Mouse (Mus musculus) C2C12 (cell line): ENCODE measurements around the gene Wdr86.
"Not testable (repeated sequence)": the region's sequence is repeated elsewhere in the genome, so short reads cannot be mapped to it uniquely, and the experiment has no call there.

Experiments used
- CEBPB ChIP-seq: IDR thresholded peaks from one replicate; pipeline ENCODE4 v1.6.1; 2011; ENCODE audit warnings: low read depth, mild to moderate bottlenecking, control low read depth, moderate library complexity
- CTCF ChIP-seq: IDR thresholded peaks from one replicate; pipeline ENCODE4 v1.5.1; 2011; ENCODE audit not compliant: control insufficient read depth, insufficient read depth, insufficient read length
- FOSL1 ChIP-seq: IDR thresholded peaks from one replicate; pipeline ENCODE4 v1.8.0; 2011; ENCODE audit warnings: mild to moderate bottlenecking, low read length; ENCODE audit not compliant: poor library complexity, insufficient read depth, severe bottlenecking
- MAX ChIP-seq: IDR thresholded peaks from one replicate; pipeline ENCODE4 v1.6.1; 2011; ENCODE audit warnings: mild to moderate bottlenecking, control low read depth
- USF1 ChIP-seq: IDR thresholded peaks from one replicate; pipeline ENCODE4 v1.6.1; 2011; ENCODE audit warnings: low read depth, mild to moderate bottlenecking, control low read depth, moderate library complexity

DNA sequence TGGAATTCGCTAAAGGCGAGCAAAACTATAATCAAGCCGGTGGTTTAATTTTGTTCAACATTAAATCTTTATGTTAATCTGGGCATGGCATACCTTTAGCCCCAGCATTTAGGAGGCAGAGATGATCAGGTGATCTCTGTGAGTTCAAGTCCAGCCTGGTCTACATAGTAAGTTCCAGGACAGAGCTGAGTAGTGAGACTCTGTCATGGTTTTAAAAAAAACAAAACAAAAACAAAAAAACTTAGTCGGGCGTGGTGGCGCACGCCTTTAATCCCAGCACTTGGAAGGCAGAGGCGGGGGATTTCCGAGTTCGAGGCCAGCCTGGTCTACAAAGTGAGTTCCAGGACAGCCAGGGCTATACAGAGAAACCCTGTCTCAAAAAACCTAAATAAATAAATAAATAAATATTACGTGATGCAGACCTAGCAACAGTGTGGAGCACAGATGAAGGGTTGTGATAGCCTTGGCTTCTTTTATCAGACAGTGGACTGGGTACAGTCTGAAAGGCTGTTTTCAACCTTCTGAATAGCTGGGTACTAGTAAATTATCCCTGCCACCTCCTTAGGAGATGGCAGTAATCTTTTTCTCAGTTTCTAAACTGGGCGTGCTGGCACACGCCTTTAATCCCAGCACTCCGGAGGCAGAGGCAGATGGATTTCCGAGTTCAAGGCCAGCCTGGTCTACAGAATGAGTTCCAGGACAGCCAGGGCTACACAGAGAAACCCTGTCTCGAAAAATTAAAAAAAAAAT, 43.7 kb downstream of the Wdr86 start:
- not testable (repeated sequence) for TF ChIP-seq MAX, CTCF, CEBPB, USF1, FOSL1
